Mouse (Mus musculus) gastrocnemius, postnatal 25 days (tissue): Measurements from ENCODE around the gene Lpin2. TPM values are rescaled to one million over a fixed set of nuclear protein-coding genes. Genes with fewer than 3 reads are reported as not detected.

Experiments
- DNase-seq: peaks from one replicate; pipeline ENCODE4 v3.0.0; 2022
- total RNA-seq, 2 experiments: library from RNA; stranded (reverse); gene quantifications; 1 replicate in 1 of 2; 2 replicates in 1 of 2; pipeline ENCODE4 v1.2.3; 2021

Gene Lpin2
- total RNA-seq, 2 experiments from 2014 or later, result 4.0 to 4.9 TPM

GRCm38 (mm10) chr17:71171161-71171560 lies 11.2 kb upstream of the Lpin2 start:
- no peak for DNase-seq

- DNase-seq, result no peak
Observed at GRCm38 (mm10) chr17:71177336-71177735, 5.0 kb upstream of the Lpin2 start.

GRCm38 (mm10) chr17:71177949-71178348 lies 4.4 kb upstream of the Lpin2 start:
- no peak for DNase-seq

- no peak for DNase-seq
Observed at GRCm38 (mm10) chr17:71178530-71179181, 3.7 kb upstream of the Lpin2 start.

GRCm38 (mm10) chr17:71179551-71180309 lies 2.6 kb upstream of the Lpin2 start:
- no peak for DNase-seq

- DNase-seq, result no peak
Observed at GRCm38 (mm10) chr17:71180601-71181000, 1.8 kb upstream of the Lpin2 start.

- peak; percentile 90 for DNase-seq
Observed at GRCm38 (mm10) chr17:71182871-71183656, 704 bp downstream of the Lpin2 start.

- no peak for DNase-seq
Observed at GRCm38 (mm10) chr17:71183657-71184261, 1.4 kb downstream of the Lpin2 start.

GRCm38 (mm10) chr17:71184356-71185111 lies 2.2 kb downstream of the Lpin2 start:
- no peak for DNase-seq

- no peak for DNase-seq
Observed at GRCm38 (mm10) chr17:71185368-71185767, 3.0 kb downstream of the Lpin2 start.

GRCm38 (mm10) chr17:71190589-71190988 lies 8.2 kb downstream of the Lpin2 start:
- DNase-seq, result no peak

GRCm38 (mm10) chr17:71191063-71191462 lies 8.7 kb downstream of the Lpin2 start:
- DNase-seq, result no peak

- DNase-seq, result no peak
Observed at GRCm38 (mm10) chr17:71191651-71192419, 9.5 kb downstream of the Lpin2 start.

GRCm38 (mm10) chr17:71193019-71193418 lies 10.7 kb downstream of the Lpin2 start:
- no peak for DNase-seq

- no peak for DNase-seq
Observed at GRCm38 (mm10) chr17:71193485-71193884, 11.1 kb downstream of the Lpin2 start.

- no peak for DNase-seq
Observed at GRCm38 (mm10) chr17:71194906-71195632, 12.7 kb downstream of the Lpin2 start.

GRCm38 (mm10) chr17:71195633-71196391 lies 13.5 kb downstream of the Lpin2 start:
- no peak for DNase-seq

GRCm38 (mm10) chr17:71196415-71196814 lies 14.1 kb downstream of the Lpin2 start:
- no peak for DNase-seq

- no peak for DNase-seq
Observed at GRCm38 (mm10) chr17:71199346-71199745, 17.0 kb downstream of the Lpin2 start.
